Mouse (Mus musculus) bone marrow macrophage, adult 2 months (primary cell): ENCODE results near the gene 4930562C15Rik.

Source experiments
- CTCF ChIP-seq: IDR thresholded peaks from 2 replicates; pipeline ENCODE4 v1.5.1; 2012; ENCODE audit warnings: low read depth, mild to moderate bottlenecking, low read length, moderate library complexity
- POLR2A ChIP-seq: IDR thresholded peaks from 2 replicates; pipeline ENCODE4 v1.6.1; 2012; ENCODE audit warnings: mild to moderate bottlenecking, low read depth, low read length, borderline replicate concordance

- TF ChIP-seq POLR2A (no peak), CTCF (no peak)
Measured at GRCm38 (mm10) chr16:4903491-4904102, 68.4 kb downstream of the 4930562C15Rik start.
